Mouse (Mus musculus) T-helper 2 cell (primary cell): ENCODE results near the gene B830017H08Rik.

Experiments
- in situ Hi-C: fragments of 300-600 bp; cut with MboI, MseI; formaldehyde crosslinking; loops from one replicate; pipeline ENCODE4 v1.15.1; 2025; ENCODE audit warnings: high pct_unique_total_duplicates

Gene B830017H08Rik

GRCm38 (mm10) chr16:17832821-17833220, at the start of gene B830017H08Rik:
Gene B830017H08Rik, plus strand, starts transcription at chr16:17833121.
- in situ Hi-C loops = no loop called here

DNA sequence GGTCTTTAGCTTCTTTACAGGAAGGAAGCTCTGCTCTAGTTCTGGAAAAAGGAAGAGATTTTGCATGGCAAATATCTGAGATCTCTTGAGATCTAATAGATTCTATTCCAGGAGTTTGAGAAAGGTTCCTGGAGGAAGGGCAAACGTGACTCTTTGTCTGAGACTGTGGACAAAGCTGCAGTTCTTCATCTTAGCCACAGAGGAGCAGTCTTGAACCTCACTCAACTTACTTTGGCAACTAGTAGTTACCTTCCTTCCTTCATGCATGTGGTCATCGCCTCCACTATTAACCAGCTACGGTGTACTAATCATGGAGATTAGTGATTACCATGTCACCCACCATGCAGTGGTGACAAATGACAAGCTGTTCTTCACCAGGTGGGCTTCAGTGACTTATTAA, 47.6 kb upstream of the B830017H08Rik start:
- in situ Hi-C loops = no loop called here

DNA sequence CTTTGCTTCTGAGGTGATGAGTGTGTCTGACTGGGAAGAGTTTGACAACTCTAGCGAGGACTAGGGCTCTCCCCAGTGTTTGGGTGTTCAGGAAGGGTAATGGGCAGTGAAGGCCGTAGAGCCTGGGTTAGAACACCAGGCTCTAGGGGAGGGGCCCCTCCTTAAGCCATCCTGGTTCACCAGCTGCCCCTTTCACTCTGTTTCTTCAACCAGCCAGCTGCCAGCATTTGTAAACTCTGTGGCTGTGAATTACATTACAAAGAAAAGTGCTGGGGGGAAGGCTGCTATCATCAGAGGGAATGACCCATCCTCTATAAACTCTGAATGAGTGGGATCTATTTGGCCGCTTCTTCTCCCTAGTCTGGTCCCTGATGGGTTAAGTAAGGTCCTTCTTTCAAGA, 40.2 kb upstream of the B830017H08Rik start:
- in situ Hi-C loops = no loop called here

GRCm38 (mm10) chr16:17794047-17794446, 38.9 kb upstream of the B830017H08Rik start:
- in situ Hi-C loops = no loop called here

DNA sequence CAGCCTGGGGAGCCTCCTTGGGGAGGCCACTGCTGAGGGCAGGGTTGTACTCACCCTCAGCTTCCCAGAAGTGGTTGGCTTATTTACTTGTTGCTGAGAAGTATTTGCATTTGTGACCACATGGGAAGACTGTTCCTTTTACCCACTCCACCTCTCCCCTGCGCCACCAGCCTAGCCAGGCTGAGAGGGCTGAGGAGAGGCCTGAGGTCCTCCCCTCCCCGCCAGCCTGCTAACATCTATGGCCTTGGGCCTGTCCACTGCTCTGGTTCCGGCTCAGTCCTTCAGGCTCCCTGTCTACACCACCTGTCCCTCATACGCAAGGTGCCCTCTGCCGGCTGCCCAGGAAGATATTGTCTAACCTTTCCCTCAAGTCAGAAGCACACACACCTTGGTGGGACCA, 37.3 kb upstream of the B830017H08Rik start:
- in situ Hi-C loops = no loop called here

GRCm38 (mm10) chr16:17796519-17796918, 36.4 kb upstream of the B830017H08Rik start:
- in situ Hi-C loops = no loop called here

- in situ Hi-C loops = no loop called here
Measured at GRCm38 (mm10) chr16:17796971-17797811, 35.7 kb upstream of the B830017H08Rik start, which contains the start of gene Scarf2. Gene Scarf2, plus strand, starts transcription at chr16:17797282.

DNA sequence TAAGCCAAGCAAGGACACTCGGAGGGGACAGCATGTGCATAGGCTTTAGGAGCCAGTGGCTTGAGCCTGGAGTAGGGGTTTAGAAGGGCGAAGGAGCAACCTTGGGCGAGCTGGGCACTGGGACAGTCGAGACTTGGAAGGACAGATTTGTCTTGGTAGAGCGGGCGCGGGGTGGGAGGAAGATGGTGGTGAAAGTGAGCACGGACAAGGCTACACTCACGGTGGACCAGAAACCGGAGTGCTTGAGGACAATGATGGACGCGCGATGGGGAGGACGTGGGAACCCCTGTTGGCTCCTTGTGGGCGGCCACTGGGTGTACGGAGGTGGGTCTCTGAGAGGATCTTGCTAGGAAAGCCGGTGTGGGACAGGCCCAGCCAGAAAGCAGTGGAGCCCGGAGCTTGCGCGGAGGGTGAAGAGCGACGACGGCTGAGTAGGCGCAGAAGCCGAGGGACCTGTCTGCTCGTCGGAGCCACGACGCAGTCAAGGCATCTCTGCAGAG, 35.1 kb upstream of the B830017H08Rik start:
- in situ Hi-C loops = no loop called here

GRCm38 (mm10) chr16:17798321-17799180, 34.4 kb upstream of the B830017H08Rik start:
- in situ Hi-C loops = no loop called here

- in situ Hi-C loops = no loop called here
Measured at GRCm38 (mm10) chr16:17799584-17799983, 33.3 kb upstream of the B830017H08Rik start.

DNA sequence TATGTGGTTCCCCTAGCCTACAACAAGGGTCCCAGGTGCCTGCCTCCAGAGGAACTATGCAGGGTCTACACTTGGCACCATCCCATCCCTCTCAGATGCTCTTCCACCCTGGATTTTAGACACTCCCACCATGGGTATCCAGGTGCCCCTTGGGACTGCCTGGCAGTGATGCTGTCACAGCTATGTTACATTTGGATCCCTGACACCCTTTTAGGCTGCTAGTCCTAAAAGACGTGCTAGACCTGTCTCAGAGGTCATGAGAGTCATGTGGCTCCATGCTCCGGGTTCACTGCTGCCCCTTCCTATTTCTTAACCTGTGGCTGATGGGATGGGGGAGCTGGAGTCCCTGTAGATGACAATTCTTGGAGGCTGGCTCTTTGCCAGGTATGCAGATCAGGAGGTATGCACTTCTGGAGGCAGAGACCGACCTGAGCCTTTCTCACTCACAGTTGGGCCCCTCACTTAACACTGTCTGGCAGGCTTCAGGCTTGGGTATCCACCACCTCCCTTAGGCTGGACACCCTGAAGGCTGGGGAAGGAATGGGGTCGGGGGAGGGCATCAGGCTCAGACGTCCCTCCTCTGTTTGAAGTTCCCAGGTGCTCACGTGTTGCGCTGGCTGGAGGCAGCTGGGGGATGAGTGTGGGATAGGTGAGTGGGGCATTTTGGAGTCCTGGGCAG, 31.0 kb upstream of the B830017H08Rik start:
- in situ Hi-C loops = loop anchor here (5.0 kb wide), 1 partner anchor 60 kb away; no protein-coding TSS in a partner anchor

- in situ Hi-C loops = loop anchor here (5.0 kb wide), 1 partner anchor 60 kb away; no protein-coding TSS in a partner anchor
Measured at GRCm38 (mm10) chr16:17802456-17802838, 30.5 kb upstream of the B830017H08Rik start.

DNA sequence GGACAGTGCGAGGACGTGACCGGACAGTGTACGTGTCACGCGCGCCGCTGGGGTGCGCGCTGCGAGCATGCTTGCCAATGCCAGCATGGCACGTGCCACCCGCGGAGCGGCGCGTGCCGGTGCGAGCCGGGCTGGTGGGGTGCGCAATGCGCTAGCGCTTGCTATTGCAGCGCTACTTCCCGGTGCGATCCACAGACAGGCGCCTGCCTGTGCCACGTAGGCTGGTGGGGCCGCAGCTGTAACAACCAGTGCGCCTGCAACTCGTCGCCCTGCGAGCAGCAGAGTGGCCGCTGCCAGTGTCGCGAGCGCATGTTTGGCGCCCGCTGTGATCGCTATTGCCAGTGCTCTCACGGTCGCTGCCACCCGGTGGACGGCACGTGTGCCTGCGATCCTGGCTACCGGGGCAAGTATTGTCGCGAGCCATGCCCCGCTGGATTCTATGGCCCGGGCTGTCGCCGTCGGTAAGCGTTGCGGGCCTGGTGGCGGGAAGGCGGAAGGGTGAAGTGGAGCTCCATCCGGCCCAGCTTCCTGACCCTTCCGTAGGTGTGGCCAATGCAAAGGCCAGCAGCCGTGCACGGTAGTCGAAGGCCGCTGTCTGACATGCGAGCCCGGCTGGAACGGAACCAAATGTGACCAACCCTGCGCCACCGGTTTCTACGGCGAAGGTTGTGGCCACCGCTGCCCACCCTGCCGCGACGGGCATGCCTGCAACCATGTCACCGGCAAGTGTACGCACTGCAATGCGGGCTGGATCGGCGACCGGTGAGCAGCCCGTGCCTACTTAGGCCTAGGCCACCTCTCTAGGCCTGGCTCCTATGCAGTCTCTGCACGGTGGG, 29.9 kb upstream of the B830017H08Rik start:
- in situ Hi-C loops = loop anchor here (5.0 kb wide), 1 partner anchor 61 kb away; no protein-coding TSS in a partner anchor

- in situ Hi-C loops = loop anchor here (5.0 kb wide), 1 partner anchor 62 kb away; no protein-coding TSS in a partner anchor
Measured at GRCm38 (mm10) chr16:17803675-17804448, 29.1 kb upstream of the B830017H08Rik start.

DNA sequence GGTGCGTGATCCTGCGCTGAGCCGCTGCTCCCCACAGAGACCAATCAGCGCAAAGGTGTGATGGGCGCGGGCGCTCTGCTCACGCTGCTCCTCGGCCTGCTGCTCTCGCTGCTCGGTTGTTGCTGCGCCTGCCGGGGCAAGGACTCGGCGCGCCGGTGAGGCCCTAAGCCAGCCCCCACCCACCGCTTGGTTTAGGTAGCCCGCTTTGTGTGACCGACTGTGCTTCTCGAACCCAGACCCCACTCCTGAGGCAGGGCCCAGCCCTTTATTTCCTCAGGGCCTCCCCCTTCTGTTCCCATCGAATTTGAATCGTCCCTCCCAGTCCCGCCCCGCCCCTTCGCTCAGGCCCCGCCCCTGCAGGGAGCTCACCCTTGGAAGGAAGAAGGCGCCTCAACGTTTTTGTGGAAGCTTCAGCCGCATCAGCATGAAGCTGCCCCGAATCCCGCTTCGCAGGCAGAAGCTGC, 28.4 kb upstream of the B830017H08Rik start:
- in situ Hi-C loops = loop anchor here (5.0 kb wide), 1 partner anchor 62 kb away; no protein-coding TSS in a partner anchor

GRCm38 (mm10) chr16:17804982-17805381, 27.9 kb upstream of the B830017H08Rik start:
- in situ Hi-C loops = loop anchor here (5.0 kb wide), 1 partner anchor 63 kb away; no protein-coding TSS in a partner anchor

- in situ Hi-C loops = no loop called here
Measured at GRCm38 (mm10) chr16:17806581-17807191, 26.2 kb upstream of the B830017H08Rik start.

- in situ Hi-C loops = no loop called here
Measured at GRCm38 (mm10) chr16:17807192-17808009, 25.5 kb upstream of the B830017H08Rik start.
